ENCODE assay signal across 43 mouse cellular contexts in genomic region chr17:64822561-64822960, GRCm38 (mm10). TPM values are rescaled to one million over a fixed set of nuclear protein-coding genes. Genes with fewer than 3 reads are reported as not detected.
"Had no signal": no experiment of that assay in that cellular context is flagged by ENCODE, and none has a peak within 500 bp of the region (broad histone marks: within the 10 kb centered on the region; RNA-seq: fewer than 3 reads in every experiment).

No protein-coding gene starts in this region.

- H3K4me3 ChIP-seq: heart, adult 2 months; heart, embryonic 13.5 days; heart, embryonic 15.5 days; hindbrain, embryonic 13.5 days; hindbrain, embryonic 15.5 days; kidney, embryonic 15.5 days; limb, embryonic 13.5 days; limb, embryonic 15.5 days; liver, embryonic 12.5 days had no signal

- H3K27me3 ChIP-seq: heart, embryonic 15.5 days; hindbrain, embryonic 13.5 days; hindbrain, embryonic 15.5 days; kidney, embryonic 15.5 days; limb, embryonic 13.5 days; limb, embryonic 15.5 days; liver, embryonic 12.5 days had no signal

- H3K9me3 ChIP-seq: heart, embryonic 13.5 days; heart, embryonic 15.5 days; hindbrain, embryonic 13.5 days; hindbrain, embryonic 15.5 days; kidney, embryonic 15.5 days; limb, embryonic 13.5 days; limb, embryonic 15.5 days; liver, embryonic 12.5 days had no signal

- H3K9ac ChIP-seq: heart, embryonic 13.5 days; heart, embryonic 15.5 days; hindbrain, embryonic 13.5 days; hindbrain, embryonic 15.5 days; kidney, embryonic 15.5 days; limb, embryonic 13.5 days; limb, embryonic 15.5 days; liver, embryonic 12.5 days; liver, embryonic 14.5 days had no signal

- H3K27ac ChIP-seq: heart, adult 2 months; heart, embryonic 13.5 days; heart, embryonic 15.5 days; hindbrain, embryonic 13.5 days; hindbrain, embryonic 15.5 days; hindbrain, postnatal 0 days; kidney, embryonic 15.5 days; kidney, postnatal 0 days; limb, embryonic 13.5 days; limb, embryonic 15.5 days; liver, embryonic 12.5 days; liver, embryonic 14.5 days had no signal

- DNase-seq: gastrocnemius, postnatal 14 days; gastrocnemius, postnatal 36 days; heart, adult 2 months; heart, postnatal 14 days; heart, postnatal 36 days; kidney, adult 11 months; kidney, adult 2 months; kidney, adult 9 months; kidney, postnatal 14 days; kidney, postnatal 36 days; layer of hippocampus, adult 9-11 months; layer of hippocampus, postnatal 36 days; left cerebral cortex, postnatal 4 days had no signal

- H3K4me1 ChIP-seq: heart, embryonic 13.5 days; heart, embryonic 15.5 days; hindbrain, embryonic 13.5 days; hindbrain, embryonic 15.5 days; kidney, embryonic 15.5 days; limb, embryonic 13.5 days; limb, embryonic 15.5 days; liver, embryonic 12.5 days had no signal

- H3K36me3 ChIP-seq: heart, embryonic 13.5 days; heart, embryonic 15.5 days; hindbrain, embryonic 13.5 days; hindbrain, embryonic 15.5 days; kidney, embryonic 15.5 days; limb, embryonic 13.5 days; limb, embryonic 15.5 days; liver, embryonic 12.5 days had no signal

RNA-seq across cellular contexts. Expression of gene 4930583I09Rik, which starts 13.3 kb away (rescaled TPM):
- total RNA-seq: gastrocnemius, adult 18-20 months; gastrocnemius, adult 8-10 months; gastrocnemius, postnatal 14 days; gastrocnemius, postnatal 36 days; heart, adult 2 months; heart, postnatal 14 days; heart, postnatal 36 days; hematopoietic stem cell, adult 5-6 weeks; hindbrain, postnatal 0 days; layer of hippocampus, adult 18-20 months; layer of hippocampus, adult 8-10 months; layer of hippocampus, postnatal 14 days; layer of hippocampus, postnatal 36 days; left cerebral cortex, adult 18-20 months; left cerebral cortex, adult 8-10 months; left cerebral cortex, postnatal 10 days; left cerebral cortex, postnatal 25 days; left cerebral cortex, postnatal 4 days; liver, adult 2 months had no signal
- polyA plus RNA-seq: gonadal fat pad, adult 2 months; heart, adult 2 months; heart, embryonic 11.5 days; heart, embryonic 13.5 days; heart, embryonic 15.5 days; heart, postnatal 0 days; hindbrain, embryonic 11.5 days; hindbrain, embryonic 13.5 days; hindbrain, embryonic 15.5 days; hindbrain, postnatal 0 days; intestine, embryonic 14.5 days; intestine, embryonic 16.5 days; kidney, adult 2 months; kidney, embryonic 15.5 days; kidney, postnatal 0 days; large intestine, adult 2 months; limb, embryonic 11.5 days; limb, embryonic 13.5 days; limb, embryonic 15.5 days; liver, adult 2 months; liver, embryonic 12.5 days; liver, embryonic 14.5 days had no signal
